Mouse (Mus musculus) cortical plate, adult 2 months (tissue): ENCODE results near the gene Pgap3. TPM values are rescaled to one million over a fixed set of nuclear protein-coding genes. Genes with fewer than 3 reads are reported as not detected.

Experiments used
- H3K27ac ChIP-seq: fragments of 200-500 bp; 2 replicates; pipeline ENCODE4 v1.5.1; 2012; ENCODE audit warnings: low read length, control low read depth, inconsistent platforms; ENCODE audit not compliant: insufficient read depth
- H3K4me1 ChIP-seq: fragments of 200-500 bp; 2 replicates; pipeline ENCODE4 v1.6.1; 2011; ENCODE audit warnings: low read length; ENCODE audit not compliant: control insufficient read depth, insufficient read depth
- H3K4me3 ChIP-seq: fragments of 200-500 bp; 2 replicates; pipeline ENCODE4 v1.5.1; 2011; ENCODE audit warnings: mild to moderate bottlenecking, low read length, control low read depth; ENCODE audit not compliant: insufficient read depth
- CTCF ChIP-seq: fragments of 200-500 bp; IDR thresholded peaks from 2 replicates; pipeline ENCODE4 v1.5.1; 2011; ENCODE audit warnings: mild to moderate bottlenecking, control low read depth, low read length; ENCODE audit not compliant: insufficient read depth; ENCODE audit errors: extremely low read depth
- POLR2A ChIP-seq: fragments of 200-500 bp; IDR thresholded peaks from 2 replicates; pipeline ENCODE4 v1.6.1; 2011; ENCODE audit warnings: mild to moderate bottlenecking, low read length, control low read depth; ENCODE audit not compliant: insufficient read depth; ENCODE audit errors: extremely low read depth
- polyA plus RNA-seq: library from polyadenylated mRNA; depleted of rRNA; stranded (reverse); fragments of >200 nt; gene quantifications from 2 replicates; pipeline ENCODE4 v1.2.3, GENCODE M21; 2012

Pgap3 gene
- polyA plus RNA-seq, 1 experiment: 14.4 TPM

DNA sequence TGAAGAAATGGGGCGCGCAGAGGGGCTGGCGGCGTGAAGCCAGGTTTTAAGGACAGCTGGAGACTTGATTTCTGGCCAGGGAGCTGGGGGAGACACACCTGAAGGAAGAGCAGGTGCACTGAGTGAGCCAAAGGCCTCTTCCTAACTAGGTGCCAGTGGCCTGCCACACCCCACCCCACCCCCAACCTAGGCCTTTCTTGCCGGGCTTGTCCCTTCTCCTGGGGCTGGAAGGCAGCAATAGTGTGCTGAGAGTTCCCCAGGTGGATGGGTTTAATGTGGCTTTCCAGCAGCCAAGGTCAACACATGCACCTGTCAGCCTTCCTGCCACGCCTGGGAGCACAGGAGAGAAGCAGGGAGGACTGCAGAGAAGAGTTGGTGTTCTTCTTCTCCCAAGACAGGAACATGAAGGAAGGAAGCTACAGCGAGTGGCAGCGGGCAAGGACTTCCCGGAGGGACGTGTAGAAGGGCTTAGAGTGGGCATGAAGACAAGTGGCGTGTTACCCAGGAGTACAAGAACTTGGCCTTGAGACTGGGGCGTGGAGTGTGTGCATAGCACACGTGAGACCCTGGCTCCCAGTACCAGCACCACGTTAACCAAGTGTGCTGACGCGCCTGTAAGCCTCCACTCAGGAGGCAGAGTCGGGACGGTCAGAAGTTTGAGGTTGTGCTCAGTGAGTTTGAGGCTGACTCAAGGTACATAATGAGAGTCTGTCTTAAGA lies 47.9 kb downstream of the Pgap3 start:
- H3K4me3 ChIP-seq: no peak overlapping the region
- H3K4me1 ChIP-seq: peaks cover 3% of the 10 kb centered on the region; the same call in 1 of the 2 replicates
- H3K27ac ChIP-seq: no peak overlapping the region
- TF ChIP-seq CTCF (no peak), POLR2A (no peak)

- Histone ChIP-seq H3K27ac (0 out of 2 replicates have a peak overlapping the region, but pooled peaks have one; percentile 47), H3K4me1 (peaks cover 5% of the 10 kb centered on the region; the same call in 1 of the 2 replicates), H3K4me3 (peak overlapping the region; percentile 96)
- TF ChIP-seq CTCF: no peak
- no peak for TF ChIP-seq POLR2A
These were observed 51.0 kb downstream of the Pgap3 start for GRCm38 (mm10) chr11:98349308-98349707.

- H3K4me1 ChIP-seq: peaks cover 5% of the 10 kb centered on the region; the same call in 1 of the 2 replicates
- H3K27ac ChIP-seq: peak within 1 kb of the TSS; percentile 78
- peak within 1 kb of the TSS; percentile 96 for H3K4me3 ChIP-seq
- TF ChIP-seq CTCF: no peak
- no peak for TF ChIP-seq POLR2A
These were observed 52.0 kb downstream of the Pgap3 start, which contains the start of gene Ppp1r1b for GRCm38 (mm10) chr11:98348083-98348961. Ppp1r1b (plus strand) TSS chr11:98348404.

DNA sequence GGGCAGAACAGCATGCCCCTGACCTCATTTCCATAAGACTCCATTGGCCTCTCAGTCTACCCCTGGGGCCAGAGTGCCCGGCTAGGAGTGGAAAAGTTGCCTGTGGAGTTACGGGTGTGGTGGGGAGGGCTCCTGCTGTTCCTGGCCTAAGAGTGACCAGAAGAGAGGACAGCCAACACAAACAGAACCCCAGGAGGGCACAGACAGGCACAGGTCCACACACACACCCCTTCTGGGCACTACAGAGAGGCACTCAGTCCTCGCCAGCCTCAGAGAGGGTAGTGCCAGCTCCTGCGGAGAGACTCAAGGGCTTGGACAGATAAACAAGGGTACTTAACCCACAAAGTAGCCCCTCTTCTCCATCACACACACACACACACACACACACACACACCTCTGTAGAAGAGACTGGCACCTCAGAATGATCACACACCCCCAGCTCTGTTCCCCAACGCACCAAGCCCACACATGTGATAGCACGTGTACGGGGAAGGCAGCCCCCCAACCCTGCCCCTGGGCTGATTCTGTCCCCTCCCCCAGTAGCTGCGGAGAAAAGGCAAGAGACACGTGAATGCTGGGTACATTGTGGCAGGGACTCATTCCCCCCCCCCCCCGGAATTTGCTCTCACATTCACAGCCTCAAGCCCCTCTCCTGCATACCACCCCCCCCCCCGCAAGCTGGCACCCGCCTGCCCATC lies 52.8 kb downstream of the Pgap3 start:
- TF ChIP-seq POLR2A: no peak
- TF ChIP-seq CTCF: no peak
- peak overlapping the region; percentile 96 for H3K4me3 ChIP-seq
- H3K27ac ChIP-seq: peak overlapping the region; percentile 78; the same call in 1 of the 2 replicates
- peaks cover 5% of the 10 kb centered on the region for H3K4me1 ChIP-seq

DNA sequence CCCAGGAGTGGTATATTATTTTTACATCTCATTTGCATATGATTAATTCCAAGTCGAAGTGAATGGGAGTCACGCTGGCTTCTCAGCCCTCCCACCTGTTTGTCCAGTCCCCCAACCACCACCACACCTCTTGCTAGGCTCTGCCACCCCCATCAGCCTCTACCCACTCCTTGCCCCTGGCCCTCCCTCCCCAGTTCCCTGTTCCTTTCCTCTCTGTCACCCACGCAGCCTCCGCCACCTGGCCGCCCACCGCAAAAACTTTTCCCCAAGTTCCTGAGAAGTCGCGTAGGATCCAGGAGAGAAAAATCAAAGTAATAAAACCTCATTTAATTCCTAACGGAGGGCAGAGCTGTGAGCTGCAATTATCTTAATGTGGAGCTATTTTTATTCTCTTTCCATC lies 54.1 kb downstream of the Pgap3 start:
- TF ChIP-seq POLR2A: no peak
- TF ChIP-seq CTCF: no peak
- H3K4me1 ChIP-seq: peaks cover 5% of the 10 kb centered on the region
- no peak overlapping the region for H3K27ac ChIP-seq
- no peak overlapping the region for H3K4me3 ChIP-seq

- TF ChIP-seq POLR2A: no peak
- TF ChIP-seq CTCF: peak; percentile 76
- Histone ChIP-seq H3K27ac (no peak overlapping the region), H3K4me3 (no peak overlapping the region), H3K4me1 (peaks cover 5% of the 10 kb centered on the region)
These were observed 55.0 kb downstream of the Pgap3 start for GRCm38 (mm10) chr11:98345253-98345652.

- Histone ChIP-seq H3K27ac (no peak overlapping the region), H3K4me1 (peaks cover 3% of the 10 kb centered on the region; the same call in 1 of the 2 replicates), H3K4me3 (peak overlapping the region; percentile 15)
- TF ChIP-seq POLR2A (no peak), CTCF (peak; percentile 100)
These were observed 58.0 kb downstream of the Pgap3 start for GRCm38 (mm10) chr11:98342000-98342945.

- TF ChIP-seq CTCF (no peak), POLR2A (no peak)
These were observed 59.1 kb downstream of the Pgap3 start for GRCm38 (mm10) chr11:98341174-98341573.

DNA sequence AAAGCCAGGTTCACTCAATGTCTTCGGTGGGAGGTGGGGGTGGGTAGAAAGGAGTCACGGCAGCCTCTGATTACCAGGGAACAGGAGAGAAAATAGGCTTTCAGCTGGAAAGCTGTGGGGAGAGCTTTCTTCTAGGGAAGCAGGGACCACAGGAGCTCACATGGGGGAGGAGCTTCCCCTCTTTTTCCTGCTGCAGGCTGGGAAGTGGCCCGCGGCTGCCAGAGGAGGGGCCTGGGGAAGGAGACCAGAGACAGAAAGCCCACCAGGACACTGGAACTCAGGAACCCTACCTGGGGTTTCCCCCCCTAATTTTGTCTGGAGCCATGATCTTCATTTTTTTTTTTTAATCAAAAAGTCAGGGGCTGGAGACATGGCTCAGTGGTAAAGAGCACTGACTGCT lies 59.7 kb downstream of the Pgap3 start:
- Histone ChIP-seq H3K4me3 (no peak overlapping the region), H3K4me1 (no peaks in the 10 kb centered on the region; the same call in 1 of the 2 replicates), H3K27ac (no peak overlapping the region)
- TF ChIP-seq POLR2A (no peak), CTCF (no peak)

More at GRCm38 (mm10) chr11:98341174-98341573, 59.1 kb downstream of the Pgap3 start:
- no peak overlapping the region for H3K27ac ChIP-seq
- no peak overlapping the region for H3K4me3 ChIP-seq
- no peaks in the 10 kb centered on the region; the same call in 1 of the 2 replicates for H3K4me1 ChIP-seq
